Mouse (Mus musculus): ENCODE results near the gene Esr1.

GRCm38 (mm10) chr10:4943148-4943547 is 331.8 kb downstream of the Esr1 start:
- TF ChIP-seq POLR2A (IDR thresholded peaks at IDR 0.05; ENCODE audit: insufficient read depth, low read length) (no peak), CTCF (IDR thresholded peaks at IDR 0.05; ENCODE audit: low read depth, low read length) (no peak), EP300 (IDR thresholded peaks at IDR 0.05; ENCODE audit: insufficient read depth, low read depth, low read length) (no peak)
